Mouse (Mus musculus) stomach, postnatal 0 days (tissue): Measurements from ENCODE around the gene Olfr657. TPM values are rescaled to one million over a fixed set of nuclear protein-coding genes. Genes with fewer than 3 reads are reported as not detected.

Experiments
- ATAC-seq: fragments of 200-750 bp; cut with Nextera tagmentation; 2 replicates; pipeline ENCODE4 v1.8.0; 2017; ENCODE audit not compliant: low FRiP score, low TSS enrichment
- DNase-seq: peaks from one replicate; pipeline ENCODE4 v3.0.0-alpha.2; 2016; ENCODE audit warnings: low spot score
- H3K27ac ChIP-seq: fragments of 300-500 bp; sonication (generic); replicated peaks from 2 replicates; pipeline ENCODE4 v1.5.1; 2014; ENCODE audit warnings: mild to moderate bottlenecking, control low read depth
- H3K27me3 ChIP-seq: fragments of 300-500 bp; sonication (generic); 2 replicates; pipeline ENCODE4 v1.6.1; 2014; ENCODE audit warnings: low read length; ENCODE audit not compliant: control insufficient read depth, insufficient read depth
- H3K36me3 ChIP-seq: fragments of 300-500 bp; sonication (generic); 2 replicates; pipeline ENCODE4 v1.6.1; 2014; ENCODE audit warnings: low read length, mixed read lengths; ENCODE audit not compliant: control insufficient read depth, insufficient read depth
- H3K4me1 ChIP-seq: fragments of 300-500 bp; sonication (generic); replicated peaks from 2 replicates; pipeline ENCODE4 v1.6.1; 2014; ENCODE audit warnings: antibody characterized with exemption; ENCODE audit not compliant: control insufficient read depth, insufficient read depth
- H3K4me2 ChIP-seq: fragments of 300-500 bp; sonication (generic); replicated peaks from 2 replicates; pipeline ENCODE4 v1.6.1; 2014; ENCODE audit warnings: low read depth, mild to moderate bottlenecking, control low read depth, moderate library complexity
- H3K4me3 ChIP-seq: fragments of 300-500 bp; sonication (generic); 2 replicates; pipeline ENCODE4 v1.5.1; 2014; ENCODE audit warnings: low read depth, low read length, control low read depth
- H3K9ac ChIP-seq: fragments of 300-500 bp; sonication (generic); 2 replicates; pipeline ENCODE4 v1.6.1; 2014; ENCODE audit warnings: mild to moderate bottlenecking, low read length, control low read depth, mixed read lengths
- H3K9me3 ChIP-seq: fragments of 300-500 bp; sonication (generic); 2 replicates; pipeline ENCODE4 v1.6.1; 2016; ENCODE audit warnings: low read length; ENCODE audit not compliant: control insufficient read depth
- CTCF ChIP-seq: IDR thresholded peaks from 2 replicates; pipeline ENCODE4 v1.5.1; 2016; ENCODE audit warnings: antibody characterized with exemption, low read depth, mild to moderate bottlenecking, moderate library complexity
- EP300 ChIP-seq: optimal IDR thresholded peaks from 2 replicates; pipeline ENCODE3; 2016; ENCODE audit warnings: antibody characterized with exemption
- WGBS: fragments of 180-500 bp; shearing (Covaris S2); extraction: QIAGEN DNeasy Blood & Tissue Kit; methylation state at CpG from one replicate; pipeline ENCODE4 v1.1.7; 2014; 5-methylcytosine and 5-hydroxymethylcytosine counted together
- polyA plus RNA-seq: library from polyadenylated mRNA; unstranded; fragments of >200 nt; fragmentation: Nextera tagmentation; extraction: Ambion mirVana; gene quantifications from 2 replicates; pipeline ENCODE4 v1.2.1, GENCODE M21; 2015

Gene Olfr657
- polyA plus RNA-seq, 1 experiment from 2014 or later, result not detected

DNA sequence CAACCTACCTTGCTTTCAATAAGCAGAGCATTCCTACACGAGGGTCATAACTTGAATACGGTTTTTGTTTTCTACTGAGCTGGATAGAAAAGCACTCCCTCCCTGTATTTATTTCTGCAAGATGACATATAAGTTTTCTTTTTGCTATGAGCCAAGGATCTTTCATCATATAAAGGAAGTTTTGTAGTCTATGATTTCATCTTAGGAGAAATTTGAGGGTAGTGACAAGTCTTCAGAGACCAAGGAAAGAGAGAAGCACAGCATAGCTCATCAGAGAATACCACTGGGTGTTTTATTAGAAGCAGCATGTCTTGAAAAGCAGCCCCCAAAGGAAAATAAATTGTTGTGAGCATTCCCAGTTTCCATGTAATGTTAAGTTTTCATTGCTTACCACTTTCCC, 22.9 kb upstream of the Olfr657 start, which contains the start of gene Olfr655:
Olfr655 (minus strand) TSS at position 101 of the 400 bp plus-strand sequence.
- Histone ChIP-seq H3K4me2 (no peak within 1 kb of the TSS), H3K36me3 (no peaks in the 10 kb centered on the region), H3K9me3 (no peaks in the 10 kb centered on the region), H3K4me1 (no peaks in the 10 kb centered on the region), H3K27ac (no peak within 1 kb of the TSS), H3K9ac (no peak within 1 kb of the TSS), H3K4me3 (no peak within 1 kb of the TSS), H3K27me3 (no peaks in the 10 kb centered on the region)
- ATAC-seq (no peak), DNase-seq (no peak)
- no peak for TF ChIP-seq EP300
- no peak for TF ChIP-seq CTCF
- WGBS, result 72% methylated on average over 2 of the region's 2 CpGs

- Histone ChIP-seq H3K9ac (no peak overlapping the region), H3K36me3 (no peaks in the 10 kb centered on the region), H3K27me3 (no peaks in the 10 kb centered on the region), H3K4me2 (no peak overlapping the region), H3K4me3 (no peak overlapping the region), H3K27ac (no peak overlapping the region), H3K9me3 (no peaks in the 10 kb centered on the region), H3K4me1 (no peaks in the 10 kb centered on the region)
- TF ChIP-seq EP300 (no peak), CTCF (peak; percentile 76)
- 6% methylated on average over 3 of the region's 3 CpGs for WGBS
- ATAC-seq, result no peak
- DNase-seq, result peak; percentile 40
Observed at GRCm38 (mm10) chr7:104603173-104603572, 21.4 kb upstream of the Olfr657 start.

GRCm38 (mm10) chr7:104604727-104605126, 19.9 kb upstream of the Olfr657 start:
- Histone ChIP-seq H3K4me2 (no peak overlapping the region), H3K9ac (no peak overlapping the region), H3K27ac (no peak overlapping the region), H3K4me3 (no peak overlapping the region), H3K27me3 (no peaks in the 10 kb centered on the region), H3K4me1 (no peaks in the 10 kb centered on the region), H3K36me3 (no peaks in the 10 kb centered on the region), H3K9me3 (no peaks in the 10 kb centered on the region)
- TF ChIP-seq EP300 (no peak), CTCF (no peak)
- ATAC-seq (no peak), DNase-seq (no peak)

GRCm38 (mm10) chr7:104613655-104614054, 10.9 kb upstream of the Olfr657 start, which contains the start of gene Olfr656:
TSS of gene Olfr656 (plus strand) at chr7:104613955.
- no peaks in the 10 kb centered on the region for H3K36me3 ChIP-seq
- H3K9ac ChIP-seq, result no peak within 1 kb of the TSS
- no peak for DNase-seq
- no peaks in the 10 kb centered on the region for H3K9me3 ChIP-seq
- no peaks in the 10 kb centered on the region for H3K4me1 ChIP-seq
- H3K27ac ChIP-seq, result no peak within 1 kb of the TSS
- 74% methylated on average over 4 of the region's 4 CpGs for WGBS
- H3K27me3 ChIP-seq, result no peaks in the 10 kb centered on the region
- no peak within 1 kb of the TSS for H3K4me2 ChIP-seq
- ATAC-seq, result no peak
- no peak for TF ChIP-seq EP300
- TF ChIP-seq CTCF, result no peak
- no peak within 1 kb of the TSS for H3K4me3 ChIP-seq

DNA sequence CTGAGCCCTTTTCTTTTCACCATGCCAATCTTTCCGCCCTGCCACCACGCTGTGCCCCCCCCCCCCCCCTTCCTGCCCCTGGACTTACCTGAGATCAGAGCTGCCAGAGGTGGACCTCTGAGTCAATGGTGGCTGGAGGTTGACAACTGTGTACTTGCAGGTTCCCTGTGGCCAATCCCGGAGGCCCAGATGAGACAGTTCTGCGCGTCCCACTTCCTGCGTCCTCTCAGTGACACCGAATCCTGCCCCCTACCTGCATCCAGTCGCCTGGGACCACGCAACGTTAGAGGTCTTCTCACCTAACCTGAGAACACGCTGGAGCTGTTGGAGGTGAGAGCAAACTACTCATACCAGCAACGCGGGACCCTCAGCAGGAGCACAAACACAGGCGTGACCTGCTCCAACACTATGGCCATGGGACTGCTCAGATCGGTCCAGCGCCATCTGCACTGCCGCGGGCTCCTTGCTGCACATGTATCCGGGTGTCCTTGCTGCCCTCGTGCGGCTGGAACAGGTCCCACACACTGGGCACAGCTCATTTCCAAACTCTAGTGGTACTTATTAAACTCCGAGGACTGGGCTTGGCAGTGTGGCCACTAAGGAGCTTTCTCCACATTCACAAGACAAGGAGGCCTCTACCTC, 22.4 kb downstream of the Olfr657 start, which contains the start of gene Olfr658:
Olfr658 (minus strand) TSS at position 465 of the 642 bp plus-strand sequence.
- no peak within 1 kb of the TSS for H3K4me3 ChIP-seq
- no peak within 1 kb of the TSS for H3K27ac ChIP-seq
- no peaks in the 10 kb centered on the region for H3K9me3 ChIP-seq
- H3K27me3 ChIP-seq, result no peaks in the 10 kb centered on the region
- WGBS, result 21% methylated on average over 21 of the region's 22 CpGs
- H3K9ac ChIP-seq, result no peak within 1 kb of the TSS
- TF ChIP-seq EP300, result no peak
- peak; percentile 69 for TF ChIP-seq CTCF
- DNase-seq, result peak; percentile 64
- no peaks in the 10 kb centered on the region for H3K36me3 ChIP-seq
- no peak within 1 kb of the TSS for H3K4me2 ChIP-seq
- peak; percentile 80 for ATAC-seq
- H3K4me1 ChIP-seq, result no peaks in the 10 kb centered on the region

DNA sequence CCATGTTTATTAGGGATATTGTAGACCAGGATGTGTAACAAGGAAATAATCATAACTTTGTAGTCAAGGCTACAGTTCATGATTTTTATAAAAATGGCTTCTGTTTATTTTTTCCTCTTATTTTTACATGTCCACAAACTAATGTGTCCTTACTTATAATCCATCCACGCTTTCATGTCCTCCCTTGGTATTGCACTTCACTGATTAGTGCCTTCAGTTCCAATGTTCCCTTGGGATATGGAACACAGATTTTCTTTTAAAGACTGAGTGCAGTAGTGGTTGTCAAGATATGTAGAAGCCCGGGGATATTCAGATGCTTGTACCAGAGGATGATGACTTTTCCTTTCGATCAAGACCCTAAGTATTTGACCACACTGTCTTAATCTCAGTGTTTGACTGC, 41.9 kb downstream of the Olfr657 start, which contains the start of gene Olfr659:
Olfr659 (plus strand) TSS at position 301 of the 400 bp plus-strand sequence.
- no peak for ATAC-seq
- TF ChIP-seq EP300, result no peak
- no peak for TF ChIP-seq CTCF

More for the DNA sequence above, 41.9 kb downstream of the Olfr657 start, which contains the start of gene Olfr659:
- H3K27ac ChIP-seq, result no peak within 1 kb of the TSS
- H3K27me3 ChIP-seq, result no peaks in the 10 kb centered on the region
- no peak within 1 kb of the TSS for H3K9ac ChIP-seq
- 81% methylated on average over 3 of the region's 3 CpGs for WGBS
- H3K4me2 ChIP-seq, result no peak within 1 kb of the TSS
- H3K4me1 ChIP-seq, result no peaks in the 10 kb centered on the region
- H3K4me3 ChIP-seq, result no peak within 1 kb of the TSS
- no peak for DNase-seq
- no peaks in the 10 kb centered on the region for H3K9me3 ChIP-seq
- H3K36me3 ChIP-seq, result no peaks in the 10 kb centered on the region
